Mouse (Mus musculus): Measurements from ENCODE around the gene Kdf1.
A peak's percentile ranks its signal among the peaks of the same experiment; 100 is the strongest.

Kdf1 gene

DNA sequence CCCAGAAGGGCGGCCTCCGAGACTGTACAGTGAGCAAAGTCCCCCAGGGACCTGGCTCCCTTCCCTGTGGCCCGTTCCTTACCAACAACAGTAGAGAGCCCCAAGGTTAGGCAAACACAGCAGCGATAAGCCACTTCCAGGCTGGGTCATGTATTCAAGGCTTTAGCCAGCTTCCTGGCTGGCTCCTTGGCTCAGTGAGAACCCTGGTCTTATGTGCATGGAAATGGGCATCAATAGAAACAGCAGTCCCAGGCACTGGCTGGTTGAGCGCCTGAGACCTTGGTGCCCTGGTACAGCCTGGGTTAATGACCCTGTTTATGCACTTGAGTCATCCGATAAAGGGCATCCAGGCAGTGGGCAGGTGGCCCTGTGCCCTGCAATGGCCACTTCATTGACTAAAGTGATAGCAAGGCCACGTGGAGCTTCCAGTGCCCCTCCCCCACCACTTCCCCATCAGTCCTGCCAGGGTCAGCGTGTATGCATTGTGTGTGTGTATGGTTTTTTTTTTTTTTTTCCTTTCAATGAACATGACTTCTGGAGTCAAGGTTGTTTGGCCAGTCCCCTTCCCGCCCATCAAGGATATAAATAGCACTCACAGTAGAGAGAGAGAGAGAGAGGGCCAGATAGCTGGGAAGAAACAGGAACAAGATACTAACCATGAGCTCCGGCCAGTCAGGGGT is 34.1 kb downstream of the Kdf1 start, which contains the start of gene Nr0b2:
TSS of gene Nr0b2 (plus strand) at position 609 of the 680 bp plus-strand sequence.
- peak; percentile 88 to 95 for DNase-seq (ENCODE audit: inconsistent age in 2 of 2, low spot score in 1 of 2)

DNA sequence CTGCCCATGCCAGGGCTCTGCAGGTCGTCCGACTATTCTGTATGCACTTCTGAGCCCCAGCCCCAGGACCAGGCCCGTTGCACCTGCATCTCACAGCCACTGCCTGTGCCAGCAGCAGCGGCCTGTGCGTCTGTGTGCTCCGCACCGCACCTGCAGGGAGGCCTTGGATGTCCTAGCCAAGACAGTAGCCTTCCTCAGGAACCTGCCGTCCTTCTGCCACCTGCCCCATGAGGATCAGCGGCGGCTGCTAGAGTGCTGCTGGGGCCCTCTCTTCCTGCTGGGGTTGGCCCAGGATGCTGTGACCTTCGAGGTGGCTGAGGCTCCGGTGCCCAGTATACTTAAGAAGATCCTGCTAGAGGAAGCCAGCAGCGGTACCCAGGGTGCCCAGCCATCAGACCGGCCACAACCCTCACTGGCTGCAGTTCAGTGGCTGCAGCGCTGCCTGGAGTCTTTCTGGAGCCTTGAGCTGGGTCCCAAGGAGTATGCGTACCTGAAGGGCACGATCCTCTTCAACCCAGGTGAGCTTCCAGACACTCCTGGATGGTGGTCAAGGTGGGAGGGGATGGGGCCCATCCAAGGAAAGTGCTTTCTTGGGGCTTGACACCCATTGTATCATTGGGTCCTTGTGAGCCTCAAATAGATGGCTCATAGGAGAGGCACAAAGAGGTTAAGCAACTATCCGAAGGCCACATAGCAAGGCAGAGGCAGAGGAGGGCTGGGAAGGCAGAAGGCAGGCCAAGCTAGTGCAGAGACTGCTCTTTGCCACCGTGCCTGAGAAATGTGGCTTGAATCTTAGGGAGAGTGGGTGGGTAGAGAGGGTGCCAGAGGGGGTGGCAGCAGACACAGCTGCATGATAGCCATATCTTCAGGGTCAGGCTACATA is 34.9 kb downstream of the Kdf1 start:
- peak; percentile 62 to 83 for DNase-seq (ENCODE audit: inconsistent age in 2 of 2, low spot score in 1 of 2)

DNA sequence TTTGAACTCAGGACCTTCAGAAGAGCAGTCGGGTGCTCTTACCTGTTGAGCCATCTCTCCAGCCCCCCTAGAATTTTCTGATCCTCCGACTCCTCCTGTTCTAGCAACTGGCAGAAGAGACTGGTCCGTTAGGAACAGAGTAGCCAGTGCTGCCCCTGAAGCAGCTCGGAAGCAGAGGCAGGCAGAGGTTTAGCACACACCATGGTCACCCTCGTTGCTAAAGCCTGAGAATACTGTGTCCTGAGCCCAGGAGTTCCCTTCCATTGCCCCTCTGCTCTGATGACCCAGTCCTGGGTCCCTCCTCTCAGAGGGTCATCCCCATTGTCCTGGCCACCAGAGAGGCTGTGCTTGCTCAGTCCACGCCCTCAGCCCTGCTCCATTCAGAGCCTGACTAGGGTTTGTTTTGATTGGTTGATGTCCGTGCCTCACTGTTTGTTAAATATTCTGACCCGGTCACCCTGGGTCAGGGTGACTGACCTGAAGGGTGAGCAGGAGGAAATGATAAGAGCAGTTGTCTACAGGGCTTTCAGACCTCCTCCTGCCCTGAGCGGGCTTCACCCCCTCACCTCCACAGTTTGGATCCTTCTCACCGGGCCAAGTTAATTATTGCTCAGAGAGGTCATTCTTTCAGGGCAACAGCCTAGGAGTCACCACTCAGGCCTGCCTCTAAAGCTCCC is 38.4 kb downstream of the Kdf1 start:
- peak in 1 of 2 experiments; percentile 53 for DNase-seq (ENCODE audit: inconsistent age in 2 of 2, low spot score in 1 of 2)

DNA sequence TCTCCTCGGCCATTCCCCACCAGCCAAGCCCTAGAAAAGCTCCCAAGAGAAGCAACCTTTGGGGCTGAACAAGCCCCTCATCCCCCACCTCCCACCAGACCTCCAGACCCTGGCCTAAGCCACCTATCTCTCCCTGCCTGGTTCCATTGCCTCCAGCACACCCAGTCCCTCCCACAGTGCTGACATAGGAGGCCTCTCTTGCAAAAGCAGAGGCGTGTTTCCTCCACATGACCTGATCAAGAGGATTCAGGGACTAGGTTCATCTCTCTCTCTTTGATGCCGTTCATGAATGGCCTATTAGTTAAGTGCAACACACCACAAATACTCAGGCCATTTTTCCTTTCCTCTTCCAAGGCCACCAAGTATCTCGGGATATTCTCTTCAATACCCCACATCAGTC is 41.1 kb downstream of the Kdf1 start:
- DNase-seq (ENCODE audit: inconsistent age in 2 of 2, low spot score in 1 of 2) = peak in 1 of 2 experiments; percentile 59

- DNase-seq (ENCODE audit: inconsistent age in 2 of 2, low spot score in 1 of 2) = no peak
Measured at GRCm38 (mm10) chr4:133561622-133562021, 42.9 kb downstream of the Kdf1 start.

- DNase-seq (ENCODE audit: inconsistent age in 2 of 2, low spot score in 1 of 2) = peak; percentile 95 to 96
Measured at GRCm38 (mm10) chr4:133563123-133563571, 44.4 kb downstream of the Kdf1 start.

DNA sequence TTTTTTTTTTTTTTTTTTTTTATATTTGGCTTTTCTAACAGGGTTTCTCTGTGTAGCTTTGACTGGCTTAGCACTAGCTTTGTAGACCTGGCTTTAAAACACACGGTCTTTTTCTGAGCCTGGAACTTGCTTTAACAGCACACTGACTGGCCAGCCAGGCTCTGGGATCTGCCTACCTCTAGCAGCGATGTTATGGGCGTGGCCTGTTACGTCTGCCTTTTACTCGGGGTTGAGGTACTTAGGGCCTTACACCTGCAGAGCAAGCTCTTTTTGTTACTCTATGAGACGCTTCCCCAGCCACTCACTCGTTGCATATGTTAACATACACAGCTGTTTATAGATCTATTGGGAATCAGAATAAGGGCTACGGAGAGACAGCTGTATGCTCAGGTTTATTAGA is 48.5 kb downstream of the Kdf1 start:
- DNase-seq (ENCODE audit: inconsistent age in 2 of 2, low spot score in 1 of 2) = no peak

DNA sequence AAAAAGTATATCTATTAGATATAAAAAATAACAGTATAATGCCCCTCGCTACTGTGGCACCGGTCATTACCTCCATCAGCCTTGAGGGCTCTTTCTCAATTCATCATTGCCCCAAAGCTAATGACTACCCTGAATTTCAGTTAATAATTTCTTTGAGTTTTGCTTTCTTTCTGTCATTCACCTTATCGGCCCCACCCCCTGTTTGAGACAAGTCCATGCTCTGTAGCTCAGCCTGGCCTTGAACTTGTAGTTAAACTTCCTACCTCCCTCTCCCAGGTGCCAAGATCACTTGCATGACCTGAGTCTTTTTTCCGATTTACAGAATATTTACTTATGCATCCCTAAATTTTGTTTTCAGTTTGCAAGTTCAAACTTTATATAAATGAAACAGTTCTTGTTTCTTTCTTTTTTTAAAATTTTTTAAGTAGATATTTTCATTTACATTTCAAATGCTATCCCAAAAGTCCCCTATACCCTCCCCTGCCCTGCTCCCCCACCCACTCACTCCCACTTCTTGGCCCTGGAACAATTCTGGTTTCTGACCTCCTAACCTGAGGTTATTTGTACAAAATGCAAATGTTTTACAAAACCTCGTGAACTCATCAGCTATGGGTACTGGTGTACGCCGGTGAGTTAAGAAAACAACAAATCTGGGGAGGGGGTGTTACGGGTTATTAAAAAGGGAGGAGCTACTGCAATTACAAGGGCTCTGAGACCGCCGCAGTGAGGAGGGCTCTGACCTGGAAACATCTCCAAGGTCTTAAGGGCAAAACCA is 50.7 kb downstream of the Kdf1 start:
- DNase-seq (ENCODE audit: inconsistent age in 2 of 2, low spot score in 1 of 2) = peak in 1 of 2 experiments; percentile 69

DNA sequence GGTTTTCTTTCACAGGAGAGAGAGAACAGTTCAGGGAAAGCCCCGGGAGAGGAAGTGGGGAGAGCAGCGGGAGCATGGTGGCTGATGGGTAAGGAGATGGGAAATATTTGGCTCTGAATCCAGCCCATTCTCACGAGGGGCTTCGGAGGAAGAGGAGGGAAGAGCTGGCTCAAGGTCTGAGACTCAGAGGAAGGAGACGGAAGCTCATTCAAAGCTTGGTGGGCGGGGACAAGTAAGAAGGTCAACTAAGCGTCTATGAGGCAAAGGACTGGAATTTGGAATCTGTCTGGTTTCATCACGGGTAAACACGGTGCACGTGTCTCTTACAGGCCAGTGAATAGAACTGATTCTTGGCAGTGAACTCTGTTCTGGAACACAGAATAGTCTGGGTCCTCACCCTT is 51.3 kb downstream of the Kdf1 start:
- peak; percentile 79 to 90 for DNase-seq (ENCODE audit: inconsistent age in 2 of 2, low spot score in 1 of 2)

GRCm38 (mm10) chr4:133574070-133574842 is 55.5 kb downstream of the Kdf1 start, which contains the start of gene Gpatch3:
Gpatch3 (plus strand) TSS chr4:133574745.
- peak; percentile 93 to 97 for DNase-seq (ENCODE audit: inconsistent age in 2 of 2, low spot score in 1 of 2)

DNA sequence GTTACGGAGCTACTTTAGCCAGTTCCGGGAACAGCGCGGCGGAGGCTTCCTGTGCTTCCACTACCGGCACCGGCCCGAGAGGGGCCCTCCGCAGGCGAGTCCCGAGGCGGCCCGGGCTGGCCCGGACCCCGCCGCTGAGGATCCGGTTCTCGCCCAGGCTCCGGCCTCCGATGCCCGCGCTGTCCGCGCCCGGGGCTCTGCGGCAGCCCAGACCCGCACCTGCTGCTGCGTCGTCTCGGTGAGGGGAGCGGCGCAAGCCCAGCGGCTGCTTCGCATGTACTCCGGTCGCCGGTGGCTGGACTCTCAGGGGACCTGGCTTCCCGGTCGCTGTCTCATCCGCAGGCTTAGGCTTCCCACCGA is 56.1 kb downstream of the Kdf1 start:
- no peak for DNase-seq (ENCODE audit: inconsistent age in 2 of 2, low spot score in 1 of 2)

GRCm38 (mm10) chr4:133577983-133578382 is 59.2 kb downstream of the Kdf1 start:
- no peak for DNase-seq (ENCODE audit: inconsistent age in 2 of 2, low spot score in 1 of 2)

All from adrenal gland, adult (tissue).